Mouse (Mus musculus) neural tube, embryonic 13.5 days (tissue): Measurements from ENCODE around the gene Atxn2l. TPM values are rescaled to one million over a fixed set of nuclear protein-coding genes. Genes with fewer than 3 reads are reported as not detected.

Experiments used
- ATAC-seq: fragments of 200-750 bp; cut with Nextera tagmentation; 2 replicates; pipeline ENCODE4 v1.8.0; 2017; ENCODE audit warnings: low read depth, mild to moderate bottlenecking, moderate TSS enrichment, moderate library complexity
- H3K27ac ChIP-seq: fragments of 300-500 bp; sonication (generic); replicated peaks from 2 replicates; pipeline ENCODE4 v1.5.1; 2015; ENCODE audit warnings: moderate library complexity, mild to moderate bottlenecking, inconsistent platforms
- H3K27me3 ChIP-seq: fragments of 300-500 bp; sonication (generic); 2 replicates; pipeline ENCODE4 v1.6.1; 2015; ENCODE audit warnings: mild to moderate bottlenecking, inconsistent platforms
- H3K36me3 ChIP-seq: fragments of 300-500 bp; sonication (generic); 2 replicates; pipeline ENCODE4 v1.6.1; 2015; ENCODE audit warnings: mild to moderate bottlenecking, inconsistent platforms
- H3K4me1 ChIP-seq: fragments of 300-500 bp; sonication (generic); replicated peaks from 2 replicates; pipeline ENCODE4 v1.6.1; 2015; ENCODE audit warnings: inconsistent platforms
- H3K4me2 ChIP-seq: fragments of 300-500 bp; sonication (generic); 2 replicates; pipeline ENCODE4 v1.6.1; 2015; ENCODE audit warnings: inconsistent platforms, mild to moderate bottlenecking, moderate library complexity
- H3K4me3 ChIP-seq: fragments of 300-500 bp; sonication (generic); 2 replicates; pipeline ENCODE4 v1.5.1; 2015; ENCODE audit warnings: mild to moderate bottlenecking, inconsistent platforms
- H3K9ac ChIP-seq: fragments of 300-500 bp; sonication (generic); 2 replicates; pipeline ENCODE4 v1.6.1; 2015; ENCODE audit warnings: moderate library complexity, mild to moderate bottlenecking, inconsistent platforms
- H3K9me3 ChIP-seq: fragments of 300-500 bp; sonication (generic); 2 replicates; pipeline ENCODE4 v1.6.1; 2016; ENCODE audit warnings: inconsistent platforms
- WGBS: fragments of 180-500 bp; shearing (Covaris S2); methylation state at CpG from one replicate; pipeline ENCODE4 v1.1.7; 2015; 5-methylcytosine and 5-hydroxymethylcytosine counted together
- polyA plus RNA-seq: library from polyadenylated mRNA; unstranded; fragments of >200 nt; fragmentation: Nextera tagmentation; extraction: Ambion mirVana; gene quantifications from 2 replicates; pipeline ENCODE4 v1.2.1, GENCODE M21; 2015

Atxn2l gene
- polyA plus RNA-seq, 1 experiment from 2014 or later = 68.2 TPM

GRCm38 (mm10) chr7:126487052-126487483, 16.2 kb downstream of the Atxn2l start, which contains the start of gene Tufm:
TSS of gene Tufm (plus strand) at chr7:126487361.
- Histone ChIP-seq H3K36me3 (peaks cover 28% of the 10 kb centered on the region), H3K4me1 (peaks cover 21% of the 10 kb centered on the region), H3K9me3 (no peaks in the 10 kb centered on the region), H3K27ac (peak within 1 kb of the TSS; percentile 72), H3K9ac (peak within 1 kb of the TSS; percentile 84), H3K27me3 (no peaks in the 10 kb centered on the region), H3K4me2 (peak within 1 kb of the TSS; percentile 98), H3K4me3 (peak within 1 kb of the TSS; percentile 70)
- peak; percentile 93 for ATAC-seq
- WGBS = 1% methylated on average over 32 of the region's 32 CpGs

- under 1% methylated on average over 23 of the region's 23 CpGs for WGBS
- peaks cover 3% of the 10 kb centered on the region; the same call in 1 of the 2 replicates for H3K9me3 ChIP-seq
- H3K4me2 ChIP-seq = peak overlapping the region; percentile 58
- no peaks in the 10 kb centered on the region for H3K27me3 ChIP-seq
- peak overlapping the region; percentile 28 for H3K4me3 ChIP-seq
- peaks cover 10% of the 10 kb centered on the region for H3K4me1 ChIP-seq
- no peaks in the 10 kb centered on the region for H3K36me3 ChIP-seq
- H3K27ac ChIP-seq = peak overlapping the region; percentile 55
- ATAC-seq = peak; percentile 29
- peak overlapping the region; percentile 65 for H3K9ac ChIP-seq
Observed at GRCm38 (mm10) chr7:126482392-126482871, 20.8 kb downstream of the Atxn2l start.

GRCm38 (mm10) chr7:126481699-126482098, 21.5 kb downstream of the Atxn2l start:
- H3K4me2 ChIP-seq = no peak overlapping the region
- peaks cover 3% of the 10 kb centered on the region; the same call in 1 of the 2 replicates for H3K9me3 ChIP-seq
- no peak for ATAC-seq
- no peak overlapping the region for H3K27ac ChIP-seq
- no peaks in the 10 kb centered on the region for H3K36me3 ChIP-seq
- no peak overlapping the region for H3K9ac ChIP-seq
- no peak overlapping the region for H3K4me3 ChIP-seq
- peaks cover 8% of the 10 kb centered on the region for H3K4me1 ChIP-seq
- H3K27me3 ChIP-seq = no peaks in the 10 kb centered on the region
- WGBS = 24% methylated on average over 5 of the region's 5 CpGs

- H3K36me3 ChIP-seq = peaks cover 29% of the 10 kb centered on the region
- peak within 1 kb of the TSS; percentile 94 for H3K27ac ChIP-seq
- peak within 1 kb of the TSS; percentile 98 for H3K9ac ChIP-seq
- ATAC-seq = peak; percentile 91
- H3K9me3 ChIP-seq = no peaks in the 10 kb centered on the region
- H3K4me2 ChIP-seq = peak within 1 kb of the TSS; percentile 98
- peaks cover 22% of the 10 kb centered on the region for H3K4me1 ChIP-seq
- peak within 1 kb of the TSS; percentile 89 for H3K4me3 ChIP-seq
- WGBS = under 1% methylated on average over 53 of the region's 53 CpGs
- H3K27me3 ChIP-seq = no peaks in the 10 kb centered on the region
Observed at GRCm38 (mm10) chr7:126474993-126475581, 28.1 kb downstream of the Atxn2l start, which contains the start of gene Sh2b1. TSS of gene Sh2b1 (minus strand) at chr7:126475424.

- peak overlapping the region; percentile 94 for H3K27ac ChIP-seq
- peak overlapping the region; percentile 98 for H3K9ac ChIP-seq
- peaks cover 22% of the 10 kb centered on the region for H3K4me1 ChIP-seq
- no peaks in the 10 kb centered on the region for H3K9me3 ChIP-seq
- H3K27me3 ChIP-seq = no peaks in the 10 kb centered on the region
- H3K4me2 ChIP-seq = peak overlapping the region; percentile 98
- 2% methylated on average over 25 of the region's 27 CpGs for WGBS
- H3K36me3 ChIP-seq = peaks cover 35% of the 10 kb centered on the region
- ATAC-seq = peak; percentile 61
- H3K4me3 ChIP-seq = peak overlapping the region; percentile 89
Observed at GRCm38 (mm10) chr7:126474486-126474955, 28.7 kb downstream of the Atxn2l start.

- Histone ChIP-seq H3K4me3 (peak overlapping the region; percentile 89), H3K4me2 (peak overlapping the region; percentile 98), H3K27me3 (no peaks in the 10 kb centered on the region), H3K36me3 (peaks cover 45% of the 10 kb centered on the region), H3K4me1 (peaks cover 22% of the 10 kb centered on the region), H3K27ac (no peak overlapping the region), H3K9me3 (no peaks in the 10 kb centered on the region), H3K9ac (peak overlapping the region; percentile 98)
- no peak for ATAC-seq
- WGBS = 85% methylated on average over 9 of the region's 9 CpGs
Observed at GRCm38 (mm10) chr7:126473470-126474086, 29.7 kb downstream of the Atxn2l start.

- no peak for ATAC-seq
- H3K9ac ChIP-seq = no peak overlapping the region
- H3K4me1 ChIP-seq = peaks cover 22% of the 10 kb centered on the region
- no peaks in the 10 kb centered on the region for H3K9me3 ChIP-seq
- H3K4me2 ChIP-seq = no peak overlapping the region
- WGBS = 92% methylated on average over 16 of the region's 16 CpGs
- no peaks in the 10 kb centered on the region for H3K27me3 ChIP-seq
- H3K36me3 ChIP-seq = peaks cover 53% of the 10 kb centered on the region
- no peak overlapping the region for H3K27ac ChIP-seq
- no peak overlapping the region for H3K4me3 ChIP-seq
Observed at GRCm38 (mm10) chr7:126472713-126473112, 30.5 kb downstream of the Atxn2l start.

GRCm38 (mm10) chr7:126472306-126472705, 30.9 kb downstream of the Atxn2l start:
- Histone ChIP-seq H3K27ac (no peak overlapping the region), H3K36me3 (peaks cover 57% of the 10 kb centered on the region), H3K9ac (no peak overlapping the region), H3K4me1 (peaks cover 22% of the 10 kb centered on the region), H3K4me2 (no peak overlapping the region), H3K9me3 (no peaks in the 10 kb centered on the region), H3K27me3 (no peaks in the 10 kb centered on the region), H3K4me3 (no peak overlapping the region)
- 88% methylated on average over 13 of the region's 13 CpGs for WGBS
- no peak for ATAC-seq

GRCm38 (mm10) chr7:126471853-126472252, 31.4 kb downstream of the Atxn2l start:
- ATAC-seq = no peak
- H3K4me2 ChIP-seq = no peak overlapping the region
- H3K27me3 ChIP-seq = no peaks in the 10 kb centered on the region
- H3K9me3 ChIP-seq = no peaks in the 10 kb centered on the region
- no peak overlapping the region; the same call in 1 of the 2 replicates for H3K9ac ChIP-seq
- WGBS = 92% methylated on average over 4 of the region's 4 CpGs
- H3K4me1 ChIP-seq = peaks cover 22% of the 10 kb centered on the region
- no peak overlapping the region for H3K4me3 ChIP-seq
- H3K27ac ChIP-seq = no peak overlapping the region
- peaks cover 62% of the 10 kb centered on the region for H3K36me3 ChIP-seq

GRCm38 (mm10) chr7:126471361-126471760, 31.9 kb downstream of the Atxn2l start:
- H3K27me3 ChIP-seq = no peaks in the 10 kb centered on the region
- peaks cover 67% of the 10 kb centered on the region for H3K36me3 ChIP-seq
- 95% methylated on average over 5 of the region's 5 CpGs for WGBS
- H3K4me3 ChIP-seq = no peak overlapping the region
- no peak for ATAC-seq
- H3K9ac ChIP-seq = no peak overlapping the region
- no peak overlapping the region for H3K4me2 ChIP-seq
- no peak overlapping the region for H3K27ac ChIP-seq
- peaks cover 22% of the 10 kb centered on the region for H3K4me1 ChIP-seq
- H3K9me3 ChIP-seq = no peaks in the 10 kb centered on the region

- H3K4me1 ChIP-seq = peaks cover 19% of the 10 kb centered on the region
- no peak for ATAC-seq
- no peaks in the 10 kb centered on the region for H3K27me3 ChIP-seq
- peaks cover 69% of the 10 kb centered on the region for H3K36me3 ChIP-seq
- WGBS = 92% methylated on average over 6 of the region's 6 CpGs
- no peak overlapping the region for H3K4me3 ChIP-seq
- no peak overlapping the region for H3K4me2 ChIP-seq
- no peaks in the 10 kb centered on the region for H3K9me3 ChIP-seq
- no peak overlapping the region for H3K9ac ChIP-seq
- H3K27ac ChIP-seq = no peak overlapping the region
Observed at GRCm38 (mm10) chr7:126470077-126470476, 33.2 kb downstream of the Atxn2l start.

- Histone ChIP-seq H3K4me3 (no peak overlapping the region), H3K4me2 (no peak overlapping the region), H3K27me3 (no peaks in the 10 kb centered on the region), H3K27ac (no peak overlapping the region), H3K9ac (no peak overlapping the region), H3K9me3 (no peaks in the 10 kb centered on the region), H3K36me3 (peaks cover 69% of the 10 kb centered on the region), H3K4me1 (peaks cover 5% of the 10 kb centered on the region)
- ATAC-seq = no peak
- WGBS = 93% methylated on average over 18 of the region's 18 CpGs
Observed at GRCm38 (mm10) chr7:126467834-126468627, 35.2 kb downstream of the Atxn2l start.
